Mouse (Mus musculus): ENCODE measurements around the gene Zfp524.

DNA sequence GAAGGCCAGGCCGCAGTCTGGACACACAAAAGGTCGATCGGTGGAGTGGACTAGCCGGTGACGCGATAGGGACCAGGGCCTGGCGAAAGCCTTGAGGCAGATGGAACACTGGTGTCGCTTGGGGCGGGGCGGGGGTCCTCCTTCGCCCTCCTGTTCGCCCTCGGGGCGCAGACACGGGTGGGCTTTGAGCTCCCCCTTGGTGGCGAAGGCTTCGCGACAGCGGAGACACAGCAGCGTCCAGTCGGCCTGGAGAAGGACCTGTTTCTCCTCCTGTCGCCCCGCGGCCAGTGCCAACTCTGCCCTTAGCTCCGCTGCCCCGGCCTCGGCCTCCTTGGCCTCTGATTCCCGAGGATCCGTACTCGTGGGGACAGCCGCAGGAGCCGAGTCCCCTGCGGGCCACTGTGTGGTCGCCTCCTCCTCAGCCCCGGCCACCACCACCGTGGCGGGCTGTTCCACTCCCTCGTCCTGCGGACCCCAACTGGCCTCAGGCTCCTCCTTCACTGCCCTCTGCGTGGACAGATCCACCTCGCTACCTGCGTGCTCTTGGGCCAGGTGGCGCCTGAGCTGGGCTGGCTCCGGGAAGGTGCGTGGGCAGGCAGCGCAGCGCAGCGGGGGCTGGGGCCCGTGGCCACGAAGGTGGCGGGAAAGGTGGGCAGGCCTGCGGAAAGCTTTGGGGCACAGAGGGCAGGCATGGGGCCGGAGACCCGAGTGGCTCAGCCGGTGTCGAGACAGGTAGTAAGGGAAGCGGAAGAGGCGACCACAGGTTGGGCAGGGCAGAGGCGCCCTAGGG, 20.0 kb upstream of the Zfp524 start:
- TF ChIP-seq POLR2A (IDR thresholded peaks at IDR 0.05; ENCODE audit: low read depth, low read length) (no peak), CTCF (IDR thresholded peaks at IDR 0.05; ENCODE audit: extremely low read depth, insufficient read depth, insufficient read length, insufficient replicate concordance) (no peak)

Data from spleen, adult 2 months (tissue).